Mouse (Mus musculus) right cerebral cortex, adult 18-20 months (tissue): ENCODE measurements around the gene 1700003E16Rik.
"Not testable (repeated sequence)": the region's sequence is repeated elsewhere in the genome, so short reads cannot be mapped to it uniquely, and the experiment has no call there.

Source experiments
- DNase-seq: peaks from one replicate; pipeline ENCODE4 v3.0.0; 2022; ENCODE audit warnings: mixed read lengths

The 1700003E16Rik gene

GRCm38 (mm10) chr6:83131469-83132034 lies 24.7 kb upstream of the 1700003E16Rik start:
- no peak for DNase-seq

GRCm38 (mm10) chr6:83132176-83132919 lies 23.9 kb upstream of the 1700003E16Rik start:
- no peak for DNase-seq

- no peak for DNase-seq
Observed at GRCm38 (mm10) chr6:83134226-83134625, 22.0 kb upstream of the 1700003E16Rik start.

GRCm38 (mm10) chr6:83134951-83135513 lies 21.2 kb upstream of the 1700003E16Rik start, which contains the start of gene Rtkn:
Rtkn (plus strand) TSS chr6:83135463.
- no peak for DNase-seq

GRCm38 (mm10) chr6:83135571-83136161 lies 20.5 kb upstream of the 1700003E16Rik start:
- no peak for DNase-seq

GRCm38 (mm10) chr6:83136291-83136880 lies 19.8 kb upstream of the 1700003E16Rik start:
- no peak for DNase-seq

GRCm38 (mm10) chr6:83136881-83137575 lies 19.2 kb upstream of the 1700003E16Rik start:
- DNase-seq: no peak

- DNase-seq: peak; percentile 77
Observed at GRCm38 (mm10) chr6:83137576-83137950, 18.6 kb upstream of the 1700003E16Rik start.

- DNase-seq: no peak
Observed at GRCm38 (mm10) chr6:83138056-83138455, 18.1 kb upstream of the 1700003E16Rik start.

GRCm38 (mm10) chr6:83140044-83140443 lies 16.2 kb upstream of the 1700003E16Rik start:
- no peak for DNase-seq

- DNase-seq: no peak
Observed at GRCm38 (mm10) chr6:83141636-83142035, 14.6 kb upstream of the 1700003E16Rik start.

GRCm38 (mm10) chr6:83142211-83142731 lies 13.9 kb upstream of the 1700003E16Rik start:
- DNase-seq: peak; percentile 80

- peak; percentile 70 for DNase-seq
Observed at GRCm38 (mm10) chr6:83142886-83143285, 13.3 kb upstream of the 1700003E16Rik start.

GRCm38 (mm10) chr6:83145209-83145608 lies 11.0 kb upstream of the 1700003E16Rik start:
- DNase-seq: no peak

GRCm38 (mm10) chr6:83145805-83146204 lies 10.4 kb upstream of the 1700003E16Rik start:
- DNase-seq: no peak

GRCm38 (mm10) chr6:83147280-83147679 lies 8.9 kb upstream of the 1700003E16Rik start:
- no peak for DNase-seq

GRCm38 (mm10) chr6:83151721-83152120 lies 4.5 kb upstream of the 1700003E16Rik start:
- no peak for DNase-seq

GRCm38 (mm10) chr6:83153038-83153437 lies 3.2 kb upstream of the 1700003E16Rik start:
- DNase-seq: no peak

GRCm38 (mm10) chr6:83153485-83153884 lies 2.7 kb upstream of the 1700003E16Rik start:
- no peak for DNase-seq

- DNase-seq: no peak
Observed at GRCm38 (mm10) chr6:83155552-83156238, 509 bp upstream of the 1700003E16Rik start.

GRCm38 (mm10) chr6:83159456-83159855 lies 3.3 kb downstream of the 1700003E16Rik start:
- not testable (repeated sequence) for DNase-seq

- no peak for DNase-seq
Observed at GRCm38 (mm10) chr6:83161442-83161841, 5.2 kb downstream of the 1700003E16Rik start.
